12 mouse cellular contexts compared by ENCODE assay signal in the genomic region with DNA sequence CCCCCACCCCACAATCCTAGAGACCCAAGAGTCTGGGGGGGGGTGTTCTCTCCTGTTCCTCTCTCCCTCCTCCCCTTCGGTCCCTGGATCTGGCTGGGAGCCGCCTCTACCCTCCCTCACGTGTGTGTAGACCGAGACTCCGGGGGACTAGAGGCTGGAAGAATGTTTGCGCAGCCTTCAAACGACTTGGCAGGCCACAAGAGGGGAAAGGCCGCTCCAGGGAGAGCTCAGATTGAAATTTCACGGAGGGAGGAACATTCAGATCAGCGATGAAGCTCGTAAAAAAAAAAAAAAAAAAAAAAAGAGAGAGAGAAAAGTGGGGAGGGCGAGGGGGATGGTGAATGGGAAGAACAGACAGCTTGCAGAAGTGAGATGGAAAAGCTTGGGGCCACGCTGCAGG. TPM values are rescaled to one million over a fixed set of nuclear protein-coding genes. Genes with fewer than 3 reads are reported as not detected.
DNase-seq lines count a peak whose midpoint lies in the region; ATAC-seq and TF ChIP-seq lines count a peak whose summit lies in the region.
"Had no signal": no experiment of that assay in that cellular context is flagged by ENCODE, and none has a peak within 500 bp of the region (broad histone marks: within the 10 kb centered on the region; RNA-seq: fewer than 3 reads in every experiment).

No protein-coding gene starts in this region.

- no peak for ATAC-seq in heart, embryonic 13.5 days (ENCODE audit: extremely low read depth, insufficient number of reproducible peaks, low FRiP score, low TSS enrichment)
- ATAC-seq in heart, embryonic 11.5 days (replicated peaks; ENCODE audit: insufficient number of reproducible peaks, low FRiP score, low TSS enrichment): no peak
- 0 out of 2 replicates have a peak, but pooled peaks have one; percentile 11 for ATAC-seq in lung, postnatal 0 days
- peak; percentile 69 for ATAC-seq in limb, embryonic 14.5 days (ENCODE audit: low FRiP score, low read depth)
- ATAC-seq: CD4-positive, CD25-positive, alpha-beta regulatory T cell, adult 4 months had no signal

- peak overlapping the region; percentile 10; the same call in 1 of the 2 replicates for H3K4me2 ChIP-seq in heart, embryonic 13.5 days
- no peak overlapping the region; the same call in 1 of the 2 replicates for H3K4me2 ChIP-seq in heart, embryonic 11.5 days
- no peak overlapping the region for H3K4me2 ChIP-seq in lung, postnatal 0 days (replicated peaks; ENCODE audit: low read depth, low read length)
- peak overlapping the region; percentile 29 for H3K4me2 ChIP-seq in limb, embryonic 14.5 days (replicated peaks; ENCODE audit: low read depth, low read length, severe bottlenecking)

- no peak overlapping the region for H3K27ac ChIP-seq in heart, embryonic 13.5 days (replicated peaks)
- no peak overlapping the region for H3K27ac ChIP-seq in heart, embryonic 11.5 days (ENCODE audit: low read depth, low read length)
- H3K27ac ChIP-seq in lung, postnatal 0 days (ENCODE audit: low read length): no peak overlapping the region
- no peak overlapping the region for H3K27ac ChIP-seq in limb, embryonic 14.5 days (replicated peaks; ENCODE audit: low read depth, low read length)
- H3K27ac ChIP-seq in hindbrain, embryonic 10.5 days: no peak overlapping the region

- peaks cover 86% of the 10 kb centered on the region for H3K27me3 ChIP-seq in heart, embryonic 13.5 days (replicated peaks)
- peaks cover 57% of the 10 kb centered on the region for H3K27me3 ChIP-seq in heart, embryonic 11.5 days (ENCODE audit: control insufficient read depth, insufficient read depth, low read length)
- H3K27me3 ChIP-seq in lung, postnatal 0 days (replicated peaks; ENCODE audit: insufficient read depth, low read length): no peaks in the 10 kb centered on the region
- peaks cover 66% of the 10 kb centered on the region for H3K27me3 ChIP-seq in limb, embryonic 14.5 days (ENCODE audit: control insufficient read depth, insufficient read depth, low read length)
- H3K27me3 ChIP-seq in hindbrain, embryonic 10.5 days (ENCODE audit: insufficient read depth, poor library complexity, severe bottlenecking): peaks cover 97% of the 10 kb centered on the region

- TF ChIP-seq EP300 in lung, postnatal 0 days (IDR thresholded peaks at IDR 0.05): no peak

- no peaks in the 10 kb centered on the region for H3K9me3 ChIP-seq in heart, embryonic 13.5 days
- H3K9me3 ChIP-seq in heart, embryonic 11.5 days (replicated peaks; ENCODE audit: control insufficient read depth, low read length): no peaks in the 10 kb centered on the region
- no peaks in the 10 kb centered on the region for H3K9me3 ChIP-seq in lung, postnatal 0 days (ENCODE audit: low read length)
- no peaks in the 10 kb centered on the region for H3K9me3 ChIP-seq in limb, embryonic 14.5 days (ENCODE audit: control insufficient read depth, low read length)
- H3K9me3 ChIP-seq in hindbrain, embryonic 10.5 days: no peaks in the 10 kb centered on the region

- H3K4me3 ChIP-seq in heart, embryonic 13.5 days: no peak overlapping the region
- H3K4me3 ChIP-seq in heart, embryonic 11.5 days (ENCODE audit: low read depth, low read length): no peak overlapping the region
- H3K4me3 ChIP-seq in lung, postnatal 0 days (ENCODE audit: low read depth, low read length): no peak overlapping the region
- H3K4me3 ChIP-seq in limb, embryonic 14.5 days (replicated peaks; ENCODE audit: low read length): no peak overlapping the region
- no peak overlapping the region for H3K4me3 ChIP-seq in hindbrain, embryonic 10.5 days

- peaks cover 24% of the 10 kb centered on the region for H3K4me1 ChIP-seq in heart, embryonic 13.5 days
- H3K4me1 ChIP-seq in heart, embryonic 11.5 days (ENCODE audit: control insufficient read depth, insufficient read depth, low read length): 0 out of 2 replicates have a peak, but pooled peaks cover 6% of the 10 kb centered on the region
- peaks cover 4% of the 10 kb centered on the region; the same call in 1 of the 2 replicates for H3K4me1 ChIP-seq in lung, postnatal 0 days (ENCODE audit: insufficient read depth, low read depth, low read length)
- H3K4me1 ChIP-seq in limb, embryonic 14.5 days (ENCODE audit: control insufficient read depth, insufficient read depth, low read length): peaks cover 33% of the 10 kb centered on the region
- peaks cover 39% of the 10 kb centered on the region for H3K4me1 ChIP-seq in hindbrain, embryonic 10.5 days (replicated peaks)

- H3K36me3 ChIP-seq in heart, embryonic 13.5 days: no peaks in the 10 kb centered on the region
- H3K36me3 ChIP-seq in heart, embryonic 11.5 days (ENCODE audit: control insufficient read depth, insufficient read depth, low read length): no peaks in the 10 kb centered on the region
- no peaks in the 10 kb centered on the region for H3K36me3 ChIP-seq in lung, postnatal 0 days (ENCODE audit: insufficient read depth, low read length)
- H3K36me3 ChIP-seq in limb, embryonic 14.5 days (ENCODE audit: control insufficient read depth, insufficient read depth, low read length): no peaks in the 10 kb centered on the region
- no peaks in the 10 kb centered on the region for H3K36me3 ChIP-seq in hindbrain, embryonic 10.5 days

- no peak overlapping the region for H3K9ac ChIP-seq in heart, embryonic 13.5 days
- no peak overlapping the region for H3K9ac ChIP-seq in heart, embryonic 11.5 days (ENCODE audit: low read depth, low read length)
- no peak overlapping the region for H3K9ac ChIP-seq in lung, postnatal 0 days (replicated peaks; ENCODE audit: low read depth)
- H3K9ac ChIP-seq in limb, embryonic 14.5 days (ENCODE audit: low read depth, low read length, severe bottlenecking): no peak overlapping the region

- no peak for TF ChIP-seq CTCF in lung, postnatal 0 days (IDR thresholded peaks at IDR 0.05)

- TF ChIP-seq POLR2A in limb, embryonic 14.5 days (IDR thresholded peaks at IDR 0.05; ENCODE audit: borderline replicate concordance, extremely low read depth, insufficient read depth, insufficient read length): no peak

- 5% methylated on average over 13 of the region's 13 CpGs for WGBS in heart, embryonic 13.5 days
- WGBS in heart, embryonic 11.5 days (ENCODE audit: insufficient replicate concordance): 4% methylated on average over 13 of the region's 13 CpGs
- WGBS in lung, postnatal 0 days: 10% methylated on average over 13 of the region's 13 CpGs
- WGBS in limb, embryonic 14.5 days: 3% methylated on average over 13 of the region's 13 CpGs
- WGBS in hindbrain, embryonic 10.5 days: 2% methylated on average over 13 of the region's 13 CpGs

- DNase-seq in lung, postnatal 0 days (ENCODE audit: low spot score): no peak
- DNase-seq in lung, adult 18-20 months: no peak
- peak; percentile 67 to 78 for DNase-seq in adrenal gland, postnatal 36 days
- peak; percentile 52 for DNase-seq in limb, embryonic 14.5 days (ENCODE audit: low spot score)
- DNase-seq in hindbrain, embryonic 10.5 days (ENCODE audit: low spot score): no peak
- DNase-seq: cerebellum, postnatal 14 days; kidney, postnatal 14 days had no signal

RNA-seq across cellular contexts. Expression of a gene that starts 44.9 kb away (rescaled TPM):
- polyA plus RNA-seq in heart, embryonic 13.5 days (2015; fragmentation: Nextera tagmentation; extraction: Ambion mirVana): 9.4 and 12.8 TPM in 2 replicates
- 12.8 and 14.5 TPM in 2 replicates for polyA plus RNA-seq in heart, embryonic 11.5 days (2014; fragmentation: Nextera tagmentation; extraction: Ambion mirVana)
- 44.7 and 54.8 TPM in 2 replicates for polyA plus RNA-seq in lung, postnatal 0 days (2015; fragmentation: Nextera tagmentation; extraction: Ambion mirVana)
- total RNA-seq in adrenal gland, postnatal 36 days (2021): 100 to 1,000 TPM; 268 to 342 TPM
- polyA plus RNA-seq in limb, embryonic 14.5 days (2012; rRNA removed): 18.6 and 28.2 TPM in 2 replicates
- polyA plus RNA-seq in limb, embryonic 14.5 days (2014; fragmentation: Nextera tagmentation; extraction: Ambion mirVana): 23.9 and 27.6 TPM in 2 replicates
- 5.8 and 13.0 TPM in 2 replicates for polyA plus RNA-seq in hindbrain, embryonic 10.5 days (2016; fragmentation: Nextera tagmentation; extraction: Ambion mirVana)
- total RNA-seq: hematopoietic stem cell, adult 5-6 weeks; megakaryocyte progenitor cell, adult 5-6 weeks had no signal

Comparison
In these comparisons a context has a peak if more than half of its experiments do, and no peak if none do; other contexts are left out.
1. H3K4me2 ChIP-seq: peak in heart, embryonic 13.5 days (single experiment) and limb, embryonic 14.5 days (single experiment); none in heart, embryonic 11.5 days (single experiment) and lung, postnatal 0 days (single experiment).
2. ATAC-seq: peak in lung, postnatal 0 days (single experiment) and limb, embryonic 14.5 days (single experiment); none in heart, embryonic 13.5 days (single experiment) and heart, embryonic 11.5 days (single experiment).
3. DNase-seq: peak in adrenal gland, postnatal 36 days (2 of 2) and limb, embryonic 14.5 days (single experiment); none in lung, postnatal 0 days (single experiment), lung, adult 18-20 months (0 of 2) and hindbrain, embryonic 10.5 days (single experiment).